Mouse (Mus musculus) frontal cortex, postnatal 36 days (tissue): Measurements from ENCODE around the gene Map2k2.
"Not testable (repeated sequence)": the region's sequence is repeated elsewhere in the genome, so short reads cannot be mapped to it uniquely, and the experiment has no call there.

Experiments
- DNase-seq, 2 experiments: peaks; one replicate each; pipeline ENCODE4 v3.0.0; 2022; ENCODE audit warnings: low spot score in 2 of 2

Gene Map2k2

GRCm38 (mm10) chr10:81143845-81144437, 38.2 kb downstream of the Map2k2 start:
- no peak for DNase-seq

DNA sequence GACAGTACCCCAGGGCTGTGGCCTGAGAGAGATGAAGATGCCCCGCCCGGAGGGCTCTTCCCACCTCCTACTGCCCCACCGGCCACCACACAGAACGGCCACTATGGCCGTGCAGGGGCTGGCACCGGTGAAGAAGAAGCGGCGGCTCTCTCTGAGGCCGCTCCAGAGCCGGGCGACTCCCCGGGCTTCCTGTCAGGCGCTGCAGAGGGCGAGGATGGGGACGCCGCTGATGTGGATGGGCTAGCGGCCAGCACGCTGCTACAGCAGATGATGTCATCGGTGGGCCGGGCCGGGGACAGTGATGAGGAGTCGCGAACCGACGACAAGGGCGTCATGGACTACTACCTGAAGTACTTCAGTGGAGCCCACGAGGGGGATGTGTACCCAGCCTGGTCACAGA, 39.0 kb downstream of the Map2k2 start:
- DNase-seq, result no peak

GRCm38 (mm10) chr10:81145307-81145706, 39.6 kb downstream of the Map2k2 start:
- no peak for DNase-seq

- DNase-seq, result no peak
Observed at GRCm38 (mm10) chr10:81145778-81146177, 40.1 kb downstream of the Map2k2 start.

DNA sequence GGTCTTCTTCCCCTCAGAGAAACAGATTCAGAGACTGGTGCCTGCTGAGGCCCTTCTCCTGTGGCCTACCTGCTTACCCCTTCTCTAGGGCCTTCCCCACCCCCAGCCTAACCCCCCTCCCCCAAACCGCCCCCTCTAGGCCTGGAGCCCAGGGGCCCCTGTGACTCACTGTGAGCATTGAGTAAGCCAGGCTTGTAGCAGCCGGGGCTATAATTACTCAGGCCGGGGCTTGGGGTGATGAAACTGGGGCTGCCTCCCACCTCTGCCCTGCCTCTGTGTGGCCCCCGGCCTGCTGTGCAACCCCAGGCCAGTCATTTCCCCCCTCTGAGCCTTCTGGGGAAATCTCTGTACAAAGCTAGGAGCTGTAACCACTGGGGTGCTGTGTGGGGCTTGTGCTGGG, 40.6 kb downstream of the Map2k2 start:
- DNase-seq, result no peak

GRCm38 (mm10) chr10:81151261-81151660, 45.5 kb downstream of the Map2k2 start:
- no peak for DNase-seq

DNA sequence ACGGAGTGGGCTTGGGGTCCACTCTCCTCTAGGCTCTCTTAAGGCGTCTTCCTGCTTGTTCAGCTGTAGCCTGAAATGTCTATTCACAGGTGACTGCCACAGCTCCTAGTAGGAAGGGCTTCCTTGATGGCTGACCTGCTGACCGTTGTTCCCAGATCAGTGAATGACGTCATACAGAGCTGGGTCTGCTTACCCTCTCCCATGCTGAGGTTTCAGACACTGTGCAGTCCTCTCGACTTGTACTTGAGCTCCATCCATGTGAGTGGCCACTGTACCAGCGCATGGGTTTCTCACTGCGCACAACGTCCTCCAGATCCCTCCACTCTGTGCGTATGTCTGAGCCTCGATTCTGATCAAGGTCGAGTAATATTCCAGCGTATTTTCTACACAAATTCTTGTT, 46.9 kb downstream of the Map2k2 start:
- DNase-seq, result no peak

DNA sequence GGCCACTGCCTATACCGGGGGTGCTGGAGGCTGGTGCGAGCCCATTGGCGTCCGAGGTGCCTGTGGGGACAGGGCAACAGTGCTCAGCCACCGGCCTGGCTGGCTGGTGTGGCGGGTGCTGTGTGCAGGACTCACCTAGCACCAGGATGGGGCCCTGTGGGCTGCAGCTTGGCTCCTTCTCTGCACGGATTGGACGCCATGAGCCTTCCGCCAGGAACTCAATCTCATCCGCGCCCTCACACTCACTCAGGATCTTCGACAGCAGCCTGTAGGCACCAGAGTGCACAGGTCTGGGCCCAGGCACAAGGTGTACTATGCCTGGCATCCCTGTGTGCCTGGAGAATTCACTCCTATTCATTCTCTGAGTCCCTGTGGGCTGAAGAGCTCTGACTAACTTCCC, 48.6 kb downstream of the Map2k2 start:
- DNase-seq, result no peak

DNA sequence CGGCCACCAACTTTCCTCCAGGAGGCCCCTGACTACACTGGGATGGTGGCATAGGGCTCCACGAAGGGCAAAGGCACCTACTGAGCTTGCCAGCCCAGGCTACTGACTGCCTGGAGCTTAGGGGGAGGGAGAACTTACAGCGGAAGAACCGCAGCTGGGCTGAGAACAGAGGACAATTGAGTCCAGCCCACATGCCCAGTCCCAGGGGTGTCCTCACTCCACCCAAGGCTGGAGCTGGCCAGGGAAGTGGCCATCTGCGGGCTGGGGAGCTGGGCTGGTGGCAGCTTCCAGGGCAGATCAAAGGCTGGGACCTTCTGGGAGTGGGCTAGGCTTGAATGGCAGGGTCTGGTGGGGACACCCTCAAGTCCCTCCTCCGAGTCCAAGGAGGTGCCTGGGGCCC, 49.0 kb downstream of the Map2k2 start:
- no peak for DNase-seq

DNA sequence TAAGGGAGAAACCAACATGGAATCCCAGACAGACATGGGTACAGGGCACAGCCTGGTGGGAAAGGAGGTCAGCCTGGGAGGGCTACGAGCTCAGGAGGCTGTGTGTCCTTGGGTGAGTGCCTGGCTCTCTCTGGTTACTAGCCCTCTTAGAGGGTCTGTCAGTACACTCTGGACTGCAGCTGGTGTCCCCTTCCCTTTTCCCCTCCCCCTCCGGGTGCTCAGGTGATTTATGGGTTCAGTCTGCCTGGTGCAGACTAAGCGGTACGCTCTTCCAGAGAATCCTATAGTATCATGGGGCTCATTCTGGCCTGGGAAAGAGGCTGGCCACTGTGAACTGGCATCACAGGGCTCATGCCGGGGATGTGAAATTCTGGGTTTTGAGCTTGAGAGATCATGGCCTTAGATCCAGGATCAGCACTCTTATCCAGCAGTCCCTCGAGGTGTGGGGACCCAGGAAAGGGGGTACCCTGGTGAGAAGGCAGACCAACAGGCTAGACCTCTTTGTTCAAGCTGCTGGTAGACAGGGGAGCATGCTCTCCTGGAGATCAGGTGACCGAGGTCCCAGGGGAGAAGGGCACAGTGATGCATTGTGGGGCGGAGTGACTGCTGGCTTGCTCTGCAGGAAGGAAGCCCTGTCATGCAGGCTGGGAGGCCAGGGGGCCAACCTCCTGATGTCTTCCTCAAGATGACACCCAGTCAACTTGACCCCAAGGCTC, 56.0 kb downstream of the Map2k2 start:
- DNase-seq, result no peak

- DNase-seq, result no peak
Observed at GRCm38 (mm10) chr10:81162318-81162652, 56.6 kb downstream of the Map2k2 start.

- no peak for DNase-seq
Observed at GRCm38 (mm10) chr10:81165118-81165517, 59.4 kb downstream of the Map2k2 start.

GRCm38 (mm10) chr10:81167200-81168086, 61.7 kb downstream of the Map2k2 start, which contains the start of gene Pias4:
Gene Pias4, minus strand, starts transcription at chr10:81167923.
- DNase-seq, result peak; percentile 100

DNA sequence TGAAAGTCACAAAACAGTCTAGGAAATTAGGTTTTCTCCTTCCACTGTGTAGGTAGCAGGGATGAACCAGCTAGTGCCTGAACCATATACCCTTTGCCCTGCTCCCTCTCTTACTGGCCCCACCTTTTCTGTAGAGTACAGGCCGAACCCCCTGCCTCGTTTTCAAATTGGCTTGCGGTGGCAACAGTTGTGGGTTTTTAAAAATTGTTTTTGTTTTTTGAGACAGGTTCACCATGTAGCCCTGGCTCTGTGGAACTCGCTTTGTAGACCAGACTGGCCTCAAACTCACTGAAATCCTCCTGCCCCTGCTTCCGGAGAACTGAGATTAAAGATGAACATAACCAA, 62.3 kb downstream of the Map2k2 start:
- no peak for DNase-seq

DNA sequence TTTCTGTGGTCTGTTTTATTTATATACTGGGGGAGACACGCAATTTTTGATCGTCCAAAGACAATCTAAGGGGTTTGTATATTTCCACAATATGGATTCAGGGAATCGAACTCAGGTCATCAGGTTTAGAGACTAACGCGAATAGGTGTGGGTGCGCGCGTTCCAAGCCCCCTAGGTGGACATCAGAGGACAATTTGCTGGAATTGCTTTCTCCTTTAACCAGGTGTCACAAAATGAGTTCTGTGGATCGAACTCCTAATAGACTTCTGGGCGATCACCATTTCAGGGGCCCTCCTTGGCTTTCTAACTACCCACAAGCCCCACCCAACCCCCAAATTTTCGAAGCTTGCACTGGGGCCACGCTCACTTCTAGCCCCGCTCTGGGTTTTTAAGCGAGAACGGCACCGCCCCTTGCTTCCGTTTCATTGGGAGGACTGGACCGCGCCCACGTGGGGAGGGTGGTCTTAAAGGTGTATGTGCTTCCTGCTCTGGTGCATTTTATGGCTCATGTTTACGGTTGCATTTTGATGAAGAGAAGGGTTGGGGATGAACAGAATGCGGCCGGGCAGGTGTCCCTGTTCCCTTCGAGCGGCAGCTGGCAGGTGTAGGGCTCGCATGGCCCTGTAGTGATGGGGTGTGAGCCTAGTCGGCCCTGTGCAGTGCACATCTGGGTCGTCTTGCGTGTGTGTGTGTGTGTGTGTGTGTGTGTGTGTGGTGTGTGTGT, 63.0 kb downstream of the Map2k2 start:
- peak; percentile 77 to 82 for DNase-seq

DNA sequence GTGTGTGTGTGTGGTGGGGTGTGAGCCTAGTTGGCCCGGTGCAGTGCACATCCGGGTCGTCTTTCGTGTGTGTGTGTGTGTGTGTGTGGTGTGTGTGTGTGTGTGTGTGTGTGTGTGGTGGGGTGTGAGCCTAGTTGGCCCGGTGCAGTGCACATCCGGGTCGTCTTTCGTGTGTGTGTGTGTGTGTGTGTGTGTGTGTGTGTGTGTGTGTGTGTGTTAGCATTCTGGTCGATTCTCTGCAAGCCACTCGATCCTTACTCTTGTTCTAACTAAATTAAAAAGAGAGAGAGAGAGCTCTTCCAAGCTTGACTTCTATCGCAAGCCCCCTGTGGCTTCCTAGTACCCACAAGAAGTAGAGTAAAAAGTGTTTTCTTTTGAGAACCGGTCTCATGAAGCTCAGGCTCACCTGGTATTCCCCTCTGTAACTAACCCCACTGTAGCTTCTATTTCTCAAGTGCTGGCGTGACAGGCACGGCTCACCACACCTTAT, 63.7 kb downstream of the Map2k2 start:
- DNase-seq, result not testable (repeated sequence)

DNA sequence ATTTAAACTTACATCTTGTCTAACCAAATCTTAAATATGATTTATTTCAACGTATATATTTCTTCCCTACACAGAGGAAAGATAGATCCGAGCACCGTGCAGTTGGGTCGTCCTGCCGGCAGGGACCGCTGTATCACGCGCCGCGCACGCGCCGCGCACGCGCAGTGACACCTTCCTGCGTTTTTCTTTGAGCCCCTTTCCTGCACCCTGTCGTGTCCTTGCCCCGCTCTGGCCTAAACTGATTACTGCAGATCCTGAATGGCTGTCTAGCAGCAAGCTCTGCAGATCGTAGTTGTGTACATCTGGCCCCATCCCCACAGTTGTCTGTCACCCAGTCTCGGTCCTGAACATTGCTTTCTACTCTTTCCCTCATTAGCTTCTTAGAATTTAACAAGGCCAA, 67.4 kb downstream of the Map2k2 start:
- peak; percentile 82 to 85 for DNase-seq

DNA sequence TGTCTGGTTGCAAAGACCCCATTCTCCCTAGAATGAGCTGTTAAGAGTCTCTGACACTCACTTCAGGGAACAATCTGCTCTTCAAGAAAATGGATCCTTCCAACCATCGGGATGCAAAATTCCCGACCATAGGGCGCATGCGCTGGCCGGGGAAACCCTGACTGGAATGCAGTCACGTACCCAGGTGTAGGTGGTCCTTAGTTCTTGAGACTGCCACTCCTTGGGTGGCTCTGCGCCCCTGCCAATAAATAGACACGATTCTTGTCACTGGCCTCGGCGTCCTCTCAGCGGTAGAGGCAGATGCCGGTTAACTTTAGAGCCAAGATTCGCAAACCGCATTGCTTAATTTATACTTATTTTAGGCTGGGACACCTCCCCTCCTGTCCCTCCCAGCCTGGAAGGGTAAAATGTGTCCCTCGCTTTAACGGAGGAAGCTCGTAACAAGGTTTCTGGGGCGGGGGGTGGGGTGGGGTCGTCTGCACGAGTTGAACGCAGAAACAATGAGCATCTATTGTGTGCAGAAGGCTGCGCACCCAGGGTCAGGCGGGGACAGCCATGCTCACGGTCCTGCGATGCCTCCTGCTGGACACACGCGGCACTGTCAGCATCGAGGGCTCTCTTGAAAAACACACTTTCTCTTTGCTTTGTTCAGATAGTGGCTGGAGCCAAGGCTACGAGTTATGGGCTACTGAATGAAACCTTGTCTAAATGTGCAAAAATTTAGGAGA, 69.1 kb downstream of the Map2k2 start:
- DNase-seq, result peak; percentile 86 to 91

GRCm38 (mm10) chr10:81175345-81175701, 69.6 kb downstream of the Map2k2 start:
- DNase-seq, result not testable (repeated sequence)

GRCm38 (mm10) chr10:81175936-81176465, 70.3 kb downstream of the Map2k2 start:
- no peak for DNase-seq
